Mouse (Mus musculus): ENCODE measurements around the gene 4933424G06Rik. TPM values are rescaled to one million over a fixed set of nuclear protein-coding genes. Genes with fewer than 3 reads are reported as not detected.

Gene 4933424G06Rik
- polyA plus RNA-seq, 1 experiment from 2014 or later: not detected

- Histone ChIP-seq H3K36me3 (peaks cover 8% of the 10 kb centered on the region), H3K4me3 (no peak overlapping the region), H3K27ac (no peak overlapping the region), H3K4me1 (peaks cover 12% of the 10 kb centered on the region), H3K27me3 (ENCODE audit: low read depth, poor library complexity, severe bottlenecking) (peaks cover 17% of the 10 kb centered on the region), H3K9me3 (replicated peaks) (no peaks in the 10 kb centered on the region)
- 93% methylated on average over 7 of the region's 7 CpGs for WGBS
- no peak for DNase-seq (ENCODE audit: low spot score)
Measured at GRCm38 (mm10) chr1:36786377-36786776, 76.4 kb downstream of the 4933424G06Rik start.

GRCm38 (mm10) chr1:36789416-36789815, 79.5 kb downstream of the 4933424G06Rik start:
- peaks cover 13% of the 10 kb centered on the region for H3K27me3 ChIP-seq (ENCODE audit: low read depth, poor library complexity, severe bottlenecking)
- 85% methylated on average over 8 of the region's 8 CpGs for WGBS
- no peak for DNase-seq (ENCODE audit: low spot score)
- H3K36me3 ChIP-seq: peaks cover 37% of the 10 kb centered on the region
- H3K4me3 ChIP-seq: no peak overlapping the region
- no peak overlapping the region for H3K27ac ChIP-seq
- no peaks in the 10 kb centered on the region for H3K9me3 ChIP-seq (replicated peaks)
- peaks cover 12% of the 10 kb centered on the region for H3K4me1 ChIP-seq

- no peaks in the 10 kb centered on the region for H3K4me1 ChIP-seq
- H3K4me3 ChIP-seq: no peak overlapping the region
- 94% methylated on average over 7 of the region's 7 CpGs for WGBS
- no peak for DNase-seq (ENCODE audit: low spot score)
- no peaks in the 10 kb centered on the region for H3K9me3 ChIP-seq (replicated peaks)
- no peak overlapping the region for H3K27ac ChIP-seq
- no peaks in the 10 kb centered on the region for H3K27me3 ChIP-seq (ENCODE audit: low read depth, poor library complexity, severe bottlenecking)
- H3K36me3 ChIP-seq: peaks cover 95% of the 10 kb centered on the region
Measured at GRCm38 (mm10) chr1:36796711-36797110, 86.8 kb downstream of the 4933424G06Rik start.

- Histone ChIP-seq H3K36me3 (peaks cover 97% of the 10 kb centered on the region), H3K9me3 (replicated peaks) (no peaks in the 10 kb centered on the region), H3K4me3 (no peak overlapping the region), H3K4me1 (no peaks in the 10 kb centered on the region), H3K27ac (no peak overlapping the region), H3K27me3 (ENCODE audit: low read depth, poor library complexity, severe bottlenecking) (no peaks in the 10 kb centered on the region)
- no peak for DNase-seq (ENCODE audit: low spot score)
- 94% methylated on average over 10 of the region's 10 CpGs for WGBS
Measured at GRCm38 (mm10) chr1:36797481-36797880, 87.5 kb downstream of the 4933424G06Rik start.

GRCm38 (mm10) chr1:36800379-36801011, 90.5 kb downstream of the 4933424G06Rik start:
- DNase-seq (ENCODE audit: low spot score): no peak
- no peaks in the 10 kb centered on the region for H3K4me1 ChIP-seq
- no peaks in the 10 kb centered on the region for H3K27me3 ChIP-seq (ENCODE audit: low read depth, poor library complexity, severe bottlenecking)
- H3K4me3 ChIP-seq: no peak overlapping the region
- H3K9me3 ChIP-seq (replicated peaks): no peaks in the 10 kb centered on the region
- no peak overlapping the region for H3K27ac ChIP-seq
- peaks cover 94% of the 10 kb centered on the region for H3K36me3 ChIP-seq
- 78% methylated on average over 3 of the region's 3 CpGs for WGBS

- 82% methylated on average over 9 of the region's 9 CpGs for WGBS
- DNase-seq (ENCODE audit: low spot score): no peak
Measured at GRCm38 (mm10) chr1:36804259-36804658, 94.3 kb downstream of the 4933424G06Rik start.

GRCm38 (mm10) chr1:36804833-36805232, 94.9 kb downstream of the 4933424G06Rik start:
- 95% methylated on average over 4 of the region's 4 CpGs for WGBS
- no peak overlapping the region for H3K27ac ChIP-seq
- no peaks in the 10 kb centered on the region for H3K4me1 ChIP-seq
- H3K9me3 ChIP-seq (replicated peaks): no peaks in the 10 kb centered on the region
- no peak overlapping the region for H3K4me3 ChIP-seq
- no peaks in the 10 kb centered on the region for H3K27me3 ChIP-seq (ENCODE audit: low read depth, poor library complexity, severe bottlenecking)
- peaks cover 94% of the 10 kb centered on the region for H3K36me3 ChIP-seq
- no peak for DNase-seq (ENCODE audit: low spot score)

More at GRCm38 (mm10) chr1:36804259-36804658, 94.3 kb downstream of the 4933424G06Rik start:
- H3K4me3 ChIP-seq: no peak overlapping the region
- no peak overlapping the region for H3K27ac ChIP-seq
- H3K36me3 ChIP-seq: peaks cover 94% of the 10 kb centered on the region
- no peaks in the 10 kb centered on the region for H3K27me3 ChIP-seq (ENCODE audit: low read depth, poor library complexity, severe bottlenecking)
- no peaks in the 10 kb centered on the region for H3K9me3 ChIP-seq (replicated peaks)
- H3K4me1 ChIP-seq: no peaks in the 10 kb centered on the region

GRCm38 (mm10) chr1:36806181-36806905, 96.4 kb downstream of the 4933424G06Rik start:
- no peak for DNase-seq (ENCODE audit: low spot score)
- H3K27ac ChIP-seq: no peak overlapping the region
- WGBS: 97% methylated on average over 7 of the region's 7 CpGs
- H3K36me3 ChIP-seq: peaks cover 97% of the 10 kb centered on the region
- no peak overlapping the region for H3K4me3 ChIP-seq
- no peaks in the 10 kb centered on the region for H3K4me1 ChIP-seq
- no peaks in the 10 kb centered on the region for H3K27me3 ChIP-seq (ENCODE audit: low read depth, poor library complexity, severe bottlenecking)
- H3K9me3 ChIP-seq (replicated peaks): no peaks in the 10 kb centered on the region

GRCm38 (mm10) chr1:36807086-36807485, 97.1 kb downstream of the 4933424G06Rik start:
- 77% methylated on average over 1 of the region's 1 CpGs for WGBS
- no peaks in the 10 kb centered on the region for H3K9me3 ChIP-seq (replicated peaks)
- no peaks in the 10 kb centered on the region for H3K4me1 ChIP-seq
- no peak for DNase-seq (ENCODE audit: low spot score)
- H3K27me3 ChIP-seq (ENCODE audit: low read depth, poor library complexity, severe bottlenecking): no peaks in the 10 kb centered on the region
- H3K36me3 ChIP-seq: peaks cover 97% of the 10 kb centered on the region
- H3K27ac ChIP-seq: no peak overlapping the region
- H3K4me3 ChIP-seq: no peak overlapping the region

Small RNA genes within 50 kb of the gene (microRNA-seq; reads per million reads assigned to microRNA genes)
- not detected for gene Gm24133

Other genes starting within 250 kb of the 4933424G06Rik start
- 12.7 and 17.5 TPM in 2 replicates for gene Cnnm4, start 238.5 kb upstream of the 4933424G06Rik start, polyA plus RNA-seq (2016; fragmentation: Nextera tagmentation; extraction: Ambion mirVana)
- gene Cnnm3, start 198.3 kb upstream of the 4933424G06Rik start, polyA plus RNA-seq (2016; fragmentation: Nextera tagmentation; extraction: Ambion mirVana): 3.6 and 4.5 TPM in 2 replicates
- 14.3 and 16.8 TPM in 2 replicates for gene Ankrd23, start 173.3 kb upstream of the 4933424G06Rik start, polyA plus RNA-seq (2016; fragmentation: Nextera tagmentation; extraction: Ambion mirVana)
- 0.39 TPM in 1 of 2 replicates, not detected in the other for gene Gm42417, start 170.7 kb upstream of the 4933424G06Rik start, polyA plus RNA-seq (2016; fragmentation: Nextera tagmentation; extraction: Ambion mirVana)
- 19.5 and 20.3 TPM in 2 replicates for gene Ankrd39, start 162.7 kb upstream of the 4933424G06Rik start, polyA plus RNA-seq (2016; fragmentation: Nextera tagmentation; extraction: Ambion mirVana)
- gene Sema4c, start 151.8 kb upstream of the 4933424G06Rik start, polyA plus RNA-seq (2016; fragmentation: Nextera tagmentation; extraction: Ambion mirVana): 28.5 and 34.2 TPM in 2 replicates
- gene Fam178b, start 27.0 kb upstream of the 4933424G06Rik start, polyA plus RNA-seq (2016; fragmentation: Nextera tagmentation; extraction: Ambion mirVana): 1.3 and 1.6 TPM in 2 replicates
- gene Cox5b, start 18.7 kb upstream of the 4933424G06Rik start, polyA plus RNA-seq (2016; fragmentation: Nextera tagmentation; extraction: Ambion mirVana): 535 and 559 TPM in 2 replicates
- gene Actr1b, start 4.3 kb downstream of the 4933424G06Rik start, polyA plus RNA-seq (2016; fragmentation: Nextera tagmentation; extraction: Ambion mirVana): 155 and 156 TPM in 2 replicates
- gene Zap70, start 51.6 kb downstream of the 4933424G06Rik start, polyA plus RNA-seq (2016; fragmentation: Nextera tagmentation; extraction: Ambion mirVana): 0.36 TPM in 1 of 2 replicates, not detected in the other
- 13.4 and 13.8 TPM in 2 replicates for gene Tmem131, start 233.5 kb downstream of the 4933424G06Rik start, polyA plus RNA-seq (2016; fragmentation: Nextera tagmentation; extraction: Ambion mirVana)